Mouse (Mus musculus) layer of hippocampus, postnatal 10 days (tissue): ENCODE results near the gene Nrip3. TPM values are rescaled to one million over a fixed set of nuclear protein-coding genes. Genes with fewer than 3 reads are reported as not detected.

Experiments
- total RNA-seq, 2 experiments: library from RNA; stranded (reverse); gene quantifications; 2 replicates each; pipeline ENCODE4 v1.2.3; 2021

Gene Nrip3
- total RNA-seq, 2 experiments from 2014 or later, result 168 to 170 TPM

Other genes starting within 250 kb of the Nrip3 start
- 10 to 100 TPM; 30.8 to 33.5 TPM for gene St5, start 78.4 kb downstream of the Nrip3 start, total RNA-seq
- gene Akip1, start 78.3 kb downstream of the Nrip3 start, total RNA-seq, result 1 to 10 TPM; 6.7 to 6.9 TPM
- gene BC051019, start 58.2 kb downstream of the Nrip3 start, total RNA-seq, result under 1 TPM; 0.30 to 0.40 TPM
- not detected for gene Ascl3, start 50.3 kb downstream of the Nrip3 start, total RNA-seq
- gene Tmem9b, start 29.1 kb downstream of the Nrip3 start, total RNA-seq, result 10 to 100 TPM; 73.2 to 76.8 TPM
- gene Scube2, start 83.7 kb upstream of the Nrip3 start, total RNA-seq, result 1 to 10 TPM; 1.8 to 2.1 TPM
- 100 to 1,000 TPM; 139 to 164 TPM for gene Dennd5a, start 178.4 kb upstream of the Nrip3 start, total RNA-seq
- gene Tmem41b, start 204.9 kb upstream of the Nrip3 start, total RNA-seq, result 10 to 100 TPM; 52.4 to 61.5 TPM
- 10 to 100 TPM; 89.6 to 89.8 TPM for gene Ipo7, start 236.2 kb upstream of the Nrip3 start, total RNA-seq